Mouse (Mus musculus): Measurements from ENCODE around the gene C1qbp. TPM values are rescaled to one million over a fixed set of nuclear protein-coding genes. Genes with fewer than 3 reads are reported as not detected.

Gene C1qbp
- total RNA-seq, 1 experiment from 2014 or later: 122 TPM

Other genes with a start within 250 kb of the C1qbp start
- gene Zfp3, start 218.8 kb downstream of the C1qbp start, total RNA-seq (2017): 2.3 and 4.2 TPM in 2 replicates
- gene Scimp, start 170.4 kb downstream of the C1qbp start, total RNA-seq (2017): not detected in 2 replicates
- gene Rabep1, start 138.2 kb downstream of the C1qbp start, total RNA-seq (2017): 63.2 and 68.4 TPM in 2 replicates
- gene Nup88, start 13.1 kb downstream of the C1qbp start, total RNA-seq (2017): 142 and 213 TPM in 2 replicates
- 35.1 and 40.1 TPM in 2 replicates for gene Rpain, start 12.8 kb downstream of the C1qbp start, total RNA-seq (2017)
- gene Dhx33, start 21.4 kb upstream of the C1qbp start, total RNA-seq (2017): 49.7 and 49.9 TPM in 2 replicates
- 38.3 and 42.7 TPM in 2 replicates for gene Mis12, start 36.6 kb upstream of the C1qbp start, total RNA-seq (2017)
- gene Derl2, start 36.8 kb upstream of the C1qbp start, total RNA-seq (2017): 19.3 and 23.9 TPM in 2 replicates
- 0.09 TPM in 1 of 2 replicates, not detected in the other for gene 6330403K07Rik, start 50.5 kb upstream of the C1qbp start, total RNA-seq (2017)
- 3.7 and 4.7 TPM in 2 replicates for gene Nlrp1a, start 161.7 kb upstream of the C1qbp start, total RNA-seq (2017)
- 0.53 and 0.96 TPM in 2 replicates for gene Nlrp1b, start 247.7 kb upstream of the C1qbp start, total RNA-seq (2017)